In genomic region chr13:20049654-20050053, GRCm38 (mm10) we compare ENCODE assay signal across 19 mouse cellular contexts. TPM values are rescaled to one million over a fixed set of nuclear protein-coding genes. Genes with fewer than 3 reads are reported as not detected.
DNase-seq lines count a peak whose midpoint lies in the region; ATAC-seq lines count a peak whose summit lies in the region.
"Had no signal": no experiment of that assay in that cellular context is flagged by ENCODE, and none has a peak within 500 bp of the region (broad histone marks: within the 10 kb centered on the region; RNA-seq: fewer than 3 reads in every experiment).

No protein-coding gene starts in this region.

- H3K9ac ChIP-seq in intestine, embryonic 16.5 days (ENCODE audit: low read depth, low read length), result no peak overlapping the region
- H3K9ac ChIP-seq: hindbrain, embryonic 14.5 days; neural tube, embryonic 12.5 days had no signal

- DNase-seq in spleen, postnatal 36 days (ENCODE audit: low spot score in 2 of 2), result peak; percentile 38 to 48
- DNase-seq in spleen, adult 12 weeks (ENCODE audit: low spot score), result no peak
- peak; percentile 44 to 51 for DNase-seq in B cell, adult 2 months
- DNase-seq in urinary bladder, postnatal 10 days (ENCODE audit: low spot score), result no peak
- DNase-seq: adrenal gland, adult 2 months; cerebellum, adult 11-12 months; cerebellum, postnatal 10 days; gastrocnemius, postnatal 25 days; heart, adult 2 months; kidney, adult 9 months; kidney, postnatal 14 days; lung, postnatal 4 days had no signal

- no peaks in the 10 kb centered on the region for H3K36me3 ChIP-seq in intestine, embryonic 16.5 days (ENCODE audit: control insufficient read depth, insufficient read depth, low read length)
- H3K36me3 ChIP-seq: midbrain, embryonic 10.5 days; neural tube, embryonic 12.5 days had no signal

- H3K9me3 ChIP-seq in intestine, embryonic 16.5 days (ENCODE audit: control insufficient read depth, low read length), result no peaks in the 10 kb centered on the region
- H3K9me3 ChIP-seq: midbrain, embryonic 10.5 days; neural tube, embryonic 12.5 days had no signal

- H3K27ac ChIP-seq in intestine, embryonic 16.5 days (ENCODE audit: low read length), result no peak overlapping the region
- H3K27ac ChIP-seq: heart, adult 2 months; hindbrain, embryonic 14.5 days; midbrain, embryonic 10.5 days; neural tube, embryonic 12.5 days; stomach, postnatal 0 days had no signal

- no peak overlapping the region for H3K4me3 ChIP-seq in intestine, embryonic 16.5 days (ENCODE audit: low read length)
- H3K4me3 ChIP-seq: heart, adult 2 months; midbrain, embryonic 10.5 days; neural tube, embryonic 12.5 days had no signal

- WGBS in intestine, embryonic 16.5 days, result 70% methylated on average over 8 of the region's 8 CpGs

- peak; percentile 89 for ATAC-seq in granulocyte monocyte progenitor cell, adult 5-6 weeks (replicated peaks; ENCODE audit: poor library complexity, severe bottlenecking)
- peak; percentile 71; the same call in 1 of the 2 replicates for ATAC-seq in neutrophil, adult 5-6 weeks (ENCODE audit: extremely low read depth, insufficient number of reproducible peaks, low FRiP score, poor library complexity, severe bottlenecking)
- no peak for ATAC-seq in intestine, embryonic 16.5 days

- H3K4me2 ChIP-seq in intestine, embryonic 16.5 days (ENCODE audit: low read depth, low read length), result no peak overlapping the region
- H3K4me2 ChIP-seq: hindbrain, embryonic 14.5 days; neural tube, embryonic 12.5 days had no signal

- no peaks in the 10 kb centered on the region for H3K27me3 ChIP-seq in intestine, embryonic 16.5 days (replicated peaks; ENCODE audit: control insufficient read depth, insufficient read depth, low read length)
- H3K27me3 ChIP-seq: neural tube, embryonic 12.5 days had no signal

- no peaks in the 10 kb centered on the region for H3K4me1 ChIP-seq in intestine, embryonic 16.5 days (ENCODE audit: control insufficient read depth, insufficient read depth, low read length)
- H3K4me1 ChIP-seq: neural tube, embryonic 12.5 days had no signal

RNA-seq across cellular contexts. Expression of gene Elmo1, which starts 40.7 kb away (rescaled TPM):
- total RNA-seq in granulocyte monocyte progenitor cell, adult 5-6 weeks (2014; fragmentation: Nextera tagmentation), result 98.4 and 131 TPM in 2 replicates
- total RNA-seq in granulocyte monocyte progenitor cell, adult 5-6 weeks (2017), result 62.1 and 64.0 TPM in 2 replicates
- total RNA-seq in neutrophil, adult 5-6 weeks (2017), result 104 and 117 TPM in 2 replicates
- 14.4 and 17.5 TPM in 2 replicates for polyA plus RNA-seq in intestine, embryonic 16.5 days (2015; fragmentation: Nextera tagmentation; extraction: Ambion mirVana)

Comparison
In these comparisons a context has a peak if more than half of its experiments do, and no peak if none do; other contexts are left out.
1. DNase-seq: peak in spleen, postnatal 36 days (2 of 2) and B cell, adult 2 months (2 of 2); none in spleen, adult 12 weeks (single experiment) and urinary bladder, postnatal 10 days (single experiment).